Mouse (Mus musculus): Measurements from ENCODE around the gene Aven. TPM values are rescaled to one million over a fixed set of nuclear protein-coding genes. Genes with fewer than 3 reads are reported as not detected.
"Not testable (repeated sequence)": the region's sequence is repeated elsewhere in the genome, so short reads cannot be mapped to it uniquely, and the experiment has no call there.

The Aven gene
- 4.7 and 6.7 TPM in 2 replicates for polyA plus RNA-seq (2016; fragmentation: Nextera tagmentation; extraction: Ambion mirVana)

GRCm38 (mm10) chr2:112492856-112493538, at the start of gene Aven:
Gene Aven (plus strand): TSS chr2:112492964.
- peak; percentile 91 for DNase-seq (ENCODE audit: low spot score)
- H3K36me3 ChIP-seq = no peaks in the 10 kb centered on the region
- H3K27ac ChIP-seq (replicated peaks) = peak within 1 kb of the TSS; percentile 99
- H3K27me3 ChIP-seq (ENCODE audit: low read depth, poor library complexity, severe bottlenecking) = no peaks in the 10 kb centered on the region; the same call in 1 of the 2 replicates
- H3K4me3 ChIP-seq = peak within 1 kb of the TSS; percentile 77
- peaks cover 26% of the 10 kb centered on the region for H3K4me1 ChIP-seq
- H3K9me3 ChIP-seq (replicated peaks) = no peaks in the 10 kb centered on the region
- WGBS = under 1% methylated on average over 65 of the region's 87 CpGs

DNA sequence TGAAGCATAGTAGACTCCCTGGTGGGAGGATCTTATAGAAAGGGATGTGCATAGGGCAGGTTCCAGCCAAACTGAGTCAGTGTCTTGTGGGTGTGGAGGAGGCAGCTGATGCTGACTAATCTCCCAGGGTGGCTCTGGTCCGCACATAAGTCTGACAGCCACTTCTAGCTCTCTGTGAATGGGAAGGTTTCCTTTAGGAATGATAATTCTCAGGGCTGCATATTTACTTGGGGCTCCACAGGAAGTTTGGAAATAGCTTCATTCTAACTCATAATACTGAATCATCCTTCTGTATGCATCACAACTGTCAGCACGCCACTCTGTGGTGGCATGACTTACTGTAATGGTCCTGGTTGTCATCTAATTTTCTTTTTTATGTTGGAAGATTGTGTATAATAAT, 49.3 kb upstream of the Aven start:
- Histone ChIP-seq H3K36me3 (no peaks in the 10 kb centered on the region), H3K4me1 (no peaks in the 10 kb centered on the region), H3K4me3 (no peak overlapping the region), H3K27ac (replicated peaks) (no peak overlapping the region), H3K27me3 (ENCODE audit: low read depth, poor library complexity, severe bottlenecking) (no peaks in the 10 kb centered on the region), H3K9me3 (replicated peaks) (no peaks in the 10 kb centered on the region)
- WGBS = 66% methylated on average over 2 of the region's 2 CpGs
- DNase-seq (ENCODE audit: low spot score) = no peak

DNA sequence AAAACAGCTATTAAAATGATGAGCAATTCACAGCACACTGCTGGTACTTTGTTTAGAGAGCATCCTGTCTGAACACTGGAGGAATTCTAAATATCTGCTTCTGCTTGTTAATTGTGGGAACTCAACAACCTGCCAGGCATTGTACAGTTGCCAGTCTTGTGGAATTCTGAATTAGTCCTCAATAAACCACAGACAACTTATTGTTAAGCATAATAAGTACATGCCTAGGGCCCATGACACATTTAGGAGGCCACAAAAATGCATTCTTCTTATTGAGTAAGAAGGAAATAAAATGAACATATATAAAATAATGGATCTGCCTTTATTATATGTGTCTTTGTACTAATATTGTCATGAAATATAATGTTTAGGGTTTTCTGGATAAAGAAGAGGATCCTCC, 47.3 kb upstream of the Aven start:
- H3K36me3 ChIP-seq = no peaks in the 10 kb centered on the region
- DNase-seq (ENCODE audit: low spot score) = no peak
- H3K27me3 ChIP-seq (ENCODE audit: low read depth, poor library complexity, severe bottlenecking) = no peaks in the 10 kb centered on the region
- no peak overlapping the region for H3K27ac ChIP-seq (replicated peaks)
- no peaks in the 10 kb centered on the region for H3K9me3 ChIP-seq (replicated peaks)
- H3K4me3 ChIP-seq = no peak overlapping the region
- H3K4me1 ChIP-seq = no peaks in the 10 kb centered on the region

- not testable (repeated sequence) for H3K4me1 ChIP-seq; H3K9me3 ChIP-seq (replicated peaks); H3K4me3 ChIP-seq; H3K27me3 ChIP-seq (ENCODE audit: low read depth, poor library complexity, severe bottlenecking); H3K36me3 ChIP-seq; H3K27ac ChIP-seq (replicated peaks); DNase-seq (ENCODE audit: low spot score)
- 80% methylated on average over 4 of the region's 4 CpGs for WGBS
Measured at GRCm38 (mm10) chr2:112448046-112448445, 44.7 kb upstream of the Aven start.

DNA sequence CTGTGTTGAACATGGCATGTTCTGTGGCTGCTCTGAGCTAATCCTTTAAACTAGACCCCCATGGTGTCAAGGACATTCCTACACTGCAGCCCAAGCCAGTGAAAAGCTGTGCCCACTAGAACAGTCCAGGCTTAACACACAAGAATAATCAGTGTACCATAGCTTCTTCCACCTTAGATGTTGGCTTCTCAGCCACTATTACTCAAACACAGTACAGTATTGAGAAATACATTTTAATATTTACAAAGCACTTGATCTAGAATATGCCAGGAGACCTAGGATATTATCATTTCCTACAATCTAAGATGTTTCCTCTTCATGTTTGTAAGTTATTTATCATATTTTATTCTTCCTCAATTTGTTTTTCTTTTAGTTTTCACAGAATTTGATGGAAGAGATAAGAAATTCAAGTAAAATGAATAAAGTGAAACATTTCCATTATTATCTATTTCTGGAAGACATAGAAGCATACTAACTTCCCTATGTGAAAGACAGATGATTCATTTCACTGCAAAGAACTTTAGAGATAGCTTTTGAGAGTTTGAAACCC, 44.2 kb upstream of the Aven start:
- no peaks in the 10 kb centered on the region for H3K27me3 ChIP-seq (ENCODE audit: low read depth, poor library complexity, severe bottlenecking)
- no peaks in the 10 kb centered on the region for H3K36me3 ChIP-seq

GRCm38 (mm10) chr2:112449597-112450296, 43.0 kb upstream of the Aven start:
- DNase-seq (ENCODE audit: low spot score) = no peak
- no peaks in the 10 kb centered on the region for H3K9me3 ChIP-seq (replicated peaks)
- H3K27ac ChIP-seq (replicated peaks) = no peak overlapping the region
- H3K4me1 ChIP-seq = peaks cover 4% of the 10 kb centered on the region; the same call in 1 of the 2 replicates
- WGBS = 34% methylated on average over 4 of the region's 4 CpGs
- no peaks in the 10 kb centered on the region for H3K36me3 ChIP-seq
- H3K4me3 ChIP-seq = no peak overlapping the region
- no peaks in the 10 kb centered on the region for H3K27me3 ChIP-seq (ENCODE audit: low read depth, poor library complexity, severe bottlenecking)

More for the DNA sequence above, 44.2 kb upstream of the Aven start:
- no peaks in the 10 kb centered on the region for H3K4me1 ChIP-seq
- H3K4me3 ChIP-seq = no peak overlapping the region
- H3K27ac ChIP-seq (replicated peaks) = no peak overlapping the region
- H3K9me3 ChIP-seq (replicated peaks) = no peaks in the 10 kb centered on the region
- DNase-seq (ENCODE audit: low spot score) = no peak

GRCm38 (mm10) chr2:112452513-112452912, 40.3 kb upstream of the Aven start:
- not testable (repeated sequence) for H3K36me3 ChIP-seq; DNase-seq (ENCODE audit: low spot score); H3K4me3 ChIP-seq; H3K27ac ChIP-seq (replicated peaks); H3K27me3 ChIP-seq (ENCODE audit: low read depth, poor library complexity, severe bottlenecking); H3K9me3 ChIP-seq (replicated peaks)
- H3K4me1 ChIP-seq = peaks cover 16% of the 10 kb centered on the region

DNA sequence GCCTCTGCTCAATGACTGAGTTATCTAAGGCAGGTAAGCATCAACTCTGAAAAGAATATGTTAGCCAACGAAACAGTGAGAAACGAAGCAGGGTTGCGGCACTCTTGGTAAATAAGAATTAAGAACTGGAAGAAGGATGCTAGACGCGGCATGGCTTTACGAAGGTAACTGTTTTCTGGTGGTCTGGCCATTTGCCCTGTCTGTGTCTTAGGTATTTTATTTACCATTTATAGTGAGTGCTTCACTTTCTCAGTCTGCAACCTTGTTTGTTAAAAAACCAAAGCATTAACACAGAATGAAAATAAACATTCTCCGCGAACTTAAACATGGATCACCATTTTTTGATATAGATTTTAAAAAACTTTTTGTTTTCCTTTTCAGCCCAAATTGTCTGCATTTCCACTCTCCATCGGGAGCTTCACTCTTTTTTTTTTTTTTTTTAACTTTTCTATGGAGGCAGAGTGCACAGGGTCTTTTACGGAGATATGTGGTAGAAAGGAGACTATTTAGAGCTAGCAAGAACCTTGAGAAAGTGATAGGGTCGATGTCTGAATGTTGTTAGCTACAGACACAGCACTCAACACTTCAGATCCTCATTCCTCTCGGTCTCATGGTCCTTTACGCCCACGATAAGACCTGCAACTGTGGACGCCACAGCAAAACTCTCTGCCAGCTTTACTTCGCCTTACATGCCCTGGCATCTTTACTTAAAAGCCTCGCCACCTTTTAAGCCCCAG, 38.5 kb upstream of the Aven start:
- peaks cover 4% of the 10 kb centered on the region for H3K36me3 ChIP-seq
- peak overlapping the region; percentile 90 for H3K27ac ChIP-seq (replicated peaks)
- H3K4me3 ChIP-seq = peak overlapping the region; percentile 76
- WGBS = 31% methylated on average over 17 of the region's 17 CpGs
- no peaks in the 10 kb centered on the region for H3K9me3 ChIP-seq (replicated peaks)
- no peaks in the 10 kb centered on the region for H3K27me3 ChIP-seq (ENCODE audit: low read depth, poor library complexity, severe bottlenecking)
- DNase-seq (ENCODE audit: low spot score) = no peak
- H3K4me1 ChIP-seq = peaks cover 16% of the 10 kb centered on the region

GRCm38 (mm10) chr2:112454862-112455564, 37.8 kb upstream of the Aven start, which contains the start of gene Emc7:
Gene Emc7 (plus strand): TSS chr2:112454997.
- Histone ChIP-seq H3K4me3 (peak within 1 kb of the TSS; percentile 76), H3K27ac (replicated peaks) (peak within 1 kb of the TSS; percentile 90), H3K27me3 (ENCODE audit: low read depth, poor library complexity, severe bottlenecking) (no peaks in the 10 kb centered on the region), H3K36me3 (peaks cover 11% of the 10 kb centered on the region), H3K9me3 (replicated peaks) (no peaks in the 10 kb centered on the region), H3K4me1 (peaks cover 16% of the 10 kb centered on the region)
- WGBS = under 1% methylated on average over 49 of the region's 49 CpGs
- DNase-seq (ENCODE audit: low spot score) = peak; percentile 96

DNA sequence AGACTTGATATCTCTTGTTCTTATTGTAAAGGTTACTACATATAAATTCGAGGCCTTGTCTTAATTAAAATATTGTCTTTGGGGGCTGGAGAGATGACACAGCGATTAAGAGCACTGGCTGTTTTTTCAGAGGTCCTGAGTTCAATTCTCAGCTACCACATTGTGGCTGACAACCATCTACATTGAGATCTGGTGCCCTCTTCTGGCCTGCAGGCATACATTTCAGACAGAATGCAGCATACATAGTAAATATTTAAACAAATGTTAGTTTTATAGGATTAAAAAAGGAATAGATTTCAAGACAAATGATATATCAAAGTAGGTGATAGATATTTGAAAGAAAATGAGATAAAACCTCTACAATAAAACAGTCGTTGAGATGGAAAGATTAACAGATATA, 32.2 kb upstream of the Aven start:
- Histone ChIP-seq H3K4me3 (no peak overlapping the region), H3K27me3 (ENCODE audit: low read depth, poor library complexity, severe bottlenecking) (no peaks in the 10 kb centered on the region), H3K27ac (replicated peaks) (no peak overlapping the region), H3K4me1 (peaks cover 10% of the 10 kb centered on the region), H3K9me3 (replicated peaks) (no peaks in the 10 kb centered on the region), H3K36me3 (peaks cover 58% of the 10 kb centered on the region)
- 92% methylated on average over 3 of the region's 3 CpGs for WGBS
- DNase-seq (ENCODE audit: low spot score) = no peak

GRCm38 (mm10) chr2:112469542-112469941, 23.2 kb upstream of the Aven start:
- DNase-seq (ENCODE audit: low spot score) = no peak
- no peak overlapping the region for H3K27ac ChIP-seq (replicated peaks)
- H3K9me3 ChIP-seq (replicated peaks) = no peaks in the 10 kb centered on the region
- peaks cover 11% of the 10 kb centered on the region; the same call in 1 of the 2 replicates for H3K4me1 ChIP-seq
- H3K4me3 ChIP-seq = no peak overlapping the region
- H3K27me3 ChIP-seq (ENCODE audit: low read depth, poor library complexity, severe bottlenecking) = no peaks in the 10 kb centered on the region
- H3K36me3 ChIP-seq = peaks cover 54% of the 10 kb centered on the region

- 38% methylated on average over 5 of the region's 5 CpGs for WGBS
- Histone ChIP-seq H3K27me3 (ENCODE audit: low read depth, poor library complexity, severe bottlenecking) (no peaks in the 10 kb centered on the region), H3K36me3 (peaks cover 41% of the 10 kb centered on the region), H3K9me3 (replicated peaks) (no peaks in the 10 kb centered on the region), H3K4me1 (peaks cover 11% of the 10 kb centered on the region; the same call in 1 of the 2 replicates), H3K27ac (replicated peaks) (no peak overlapping the region), H3K4me3 (no peak overlapping the region)
- DNase-seq (ENCODE audit: low spot score) = no peak
Measured at GRCm38 (mm10) chr2:112470961-112471381, 21.8 kb upstream of the Aven start.
